Mouse (Mus musculus) stomach, embryonic 16.5 days (tissue): ENCODE measurements around the gene Dlx2. TPM values are rescaled to one million over a fixed set of nuclear protein-coding genes. Genes with fewer than 3 reads are reported as not detected.

Experiments used
- ATAC-seq: fragments of 200-750 bp; cut with Nextera tagmentation; 2 replicates; pipeline ENCODE4 v1.8.0; 2017; ENCODE audit warnings: moderate number of reproducible peaks, moderate TSS enrichment; ENCODE audit not compliant: insufficient read depth, low FRiP score
- H3K27ac ChIP-seq: fragments of 300-500 bp; sonication (generic); 2 replicates; pipeline ENCODE4 v1.5.1; 2014; ENCODE audit warnings: low read length
- H3K27me3 ChIP-seq: fragments of 300-500 bp; sonication (generic); 2 replicates; pipeline ENCODE4 v1.6.1; 2014; ENCODE audit warnings: low read length, control low read depth, mixed read lengths; ENCODE audit not compliant: control insufficient read depth, insufficient read depth
- H3K36me3 ChIP-seq: fragments of 300-500 bp; sonication (generic); 2 replicates; pipeline ENCODE4 v1.6.1; 2014; ENCODE audit warnings: low read length; ENCODE audit not compliant: control insufficient read depth, insufficient read depth
- H3K4me1 ChIP-seq: fragments of 300-500 bp; sonication (generic); 2 replicates; pipeline ENCODE4 v1.6.1; 2014; ENCODE audit warnings: low read length, control low read depth, mixed read lengths; ENCODE audit not compliant: control insufficient read depth, insufficient read depth
- H3K4me2 ChIP-seq: fragments of 300-500 bp; sonication (generic); 2 replicates; pipeline ENCODE4 v1.6.1; 2014; ENCODE audit warnings: low read depth, low read length, mixed read lengths
- H3K4me3 ChIP-seq: fragments of 300-500 bp; sonication (generic); replicated peaks from 2 replicates; pipeline ENCODE4 v1.5.1; 2014; ENCODE audit warnings: mild to moderate bottlenecking, low read length
- H3K9ac ChIP-seq: fragments of 300-500 bp; sonication (generic); 2 replicates; pipeline ENCODE4 v1.6.1; 2014; ENCODE audit warnings: low read length
- H3K9me3 ChIP-seq: fragments of 300-500 bp; sonication (generic); replicated peaks from 2 replicates; pipeline ENCODE4 v1.6.1; 2016; ENCODE audit warnings: low read length, control low read depth; ENCODE audit not compliant: control insufficient read depth
- WGBS: fragments of 180-500 bp; shearing (Covaris S2); extraction: QIAGEN DNeasy Blood & Tissue Kit; methylation state at CpG from one replicate; pipeline ENCODE4 v1.1.7; 2014; 5-methylcytosine and 5-hydroxymethylcytosine counted together
- polyA plus RNA-seq: library from polyadenylated mRNA; unstranded; fragments of >200 nt; fragmentation: Nextera tagmentation; extraction: Ambion mirVana; gene quantifications from 2 replicates; pipeline ENCODE4 v1.2.1, GENCODE M21; 2015

The Dlx2 gene
- polyA plus RNA-seq, 1 experiment from 2014 or later: 2.2 TPM

DNA sequence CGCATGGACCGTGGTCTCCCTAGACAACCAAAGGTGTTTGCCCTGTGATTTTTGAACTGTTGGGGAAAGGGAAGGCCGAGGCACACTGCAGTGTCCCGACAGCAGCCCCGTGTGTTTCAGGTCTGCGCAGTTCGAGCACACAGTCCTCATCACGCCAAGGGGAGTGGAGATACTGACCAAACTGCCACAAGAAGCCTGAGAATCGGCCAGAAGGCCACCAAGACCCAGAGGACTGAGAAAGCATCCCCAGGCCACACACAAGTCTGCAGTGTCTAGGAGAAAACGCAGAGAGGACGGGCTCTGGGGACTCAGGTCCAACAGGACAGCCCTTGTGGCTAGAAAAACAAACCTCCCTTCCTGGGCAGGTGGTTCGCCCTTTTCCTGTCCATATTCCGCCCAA, 21.8 kb downstream of the Dlx2 start:
- H3K36me3 ChIP-seq: no peaks in the 10 kb centered on the region
- no peak overlapping the region for H3K4me2 ChIP-seq
- no peak overlapping the region for H3K27ac ChIP-seq
- H3K9ac ChIP-seq: no peak overlapping the region
- 28% methylated on average over 13 of the region's 13 CpGs for whole genome bisulfite sequencing
- no peak overlapping the region for H3K4me3 ChIP-seq
- no peaks in the 10 kb centered on the region for H3K9me3 ChIP-seq
- peaks cover 69% of the 10 kb centered on the region for H3K27me3 ChIP-seq
- H3K4me1 ChIP-seq: peaks cover 5% of the 10 kb centered on the region
- no peak for ATAC-seq

DNA sequence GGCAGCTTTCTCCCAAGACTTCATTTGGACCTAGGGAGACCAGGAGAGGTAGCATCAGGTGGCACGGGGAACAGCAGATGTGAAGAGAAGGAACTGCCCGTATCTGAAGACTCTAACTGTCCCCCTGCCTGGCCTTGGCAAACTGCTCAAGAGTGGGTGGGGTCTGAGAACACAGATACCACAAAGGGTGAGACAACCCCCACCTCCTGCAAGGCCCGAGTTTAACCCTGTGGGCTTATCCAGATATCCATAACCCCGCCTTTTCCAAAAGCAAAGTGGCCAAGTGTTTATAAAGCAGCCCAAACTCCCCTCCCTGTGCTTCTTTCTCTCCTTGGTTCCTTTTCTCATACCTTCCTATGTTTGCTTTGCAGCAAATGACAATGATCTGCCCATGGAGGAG, 23.1 kb downstream of the Dlx2 start:
- Histone ChIP-seq H3K36me3 (no peaks in the 10 kb centered on the region), H3K4me1 (no peaks in the 10 kb centered on the region), H3K27ac (no peak overlapping the region), H3K27me3 (peaks cover 55% of the 10 kb centered on the region), H3K4me2 (no peak overlapping the region), H3K4me3 (no peak overlapping the region), H3K9ac (no peak overlapping the region), H3K9me3 (no peaks in the 10 kb centered on the region)
- no peak for ATAC-seq
- WGBS: 35% methylated on average over 4 of the region's 4 CpGs

DNA sequence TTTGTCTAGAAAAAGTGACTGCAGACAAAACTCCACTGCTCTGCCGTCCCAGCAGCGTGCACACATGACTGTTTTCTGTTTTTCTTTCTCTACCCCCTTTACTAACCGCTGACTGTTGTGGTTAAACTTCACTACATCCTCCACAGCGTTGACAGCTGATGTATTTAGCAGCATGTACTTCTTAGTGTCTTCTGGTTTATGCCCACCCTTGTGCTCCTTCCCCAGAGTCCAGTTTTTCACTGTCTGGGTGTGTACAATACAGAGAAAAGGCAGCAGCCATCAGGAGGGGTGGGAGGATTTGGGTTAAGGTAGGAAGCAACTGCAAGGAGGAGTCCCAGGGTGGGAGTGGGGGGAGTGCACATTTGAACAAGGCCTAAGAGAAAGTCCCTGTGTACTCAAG, 23.7 kb downstream of the Dlx2 start:
- Histone ChIP-seq H3K27ac (no peak overlapping the region), H3K27me3 (peaks cover 54% of the 10 kb centered on the region), H3K4me3 (no peak overlapping the region), H3K9me3 (no peaks in the 10 kb centered on the region), H3K9ac (no peak overlapping the region), H3K4me2 (no peak overlapping the region), H3K4me1 (no peaks in the 10 kb centered on the region), H3K36me3 (no peaks in the 10 kb centered on the region)
- WGBS: 64% methylated on average over 4 of the region's 4 CpGs
- no peak for ATAC-seq

DNA sequence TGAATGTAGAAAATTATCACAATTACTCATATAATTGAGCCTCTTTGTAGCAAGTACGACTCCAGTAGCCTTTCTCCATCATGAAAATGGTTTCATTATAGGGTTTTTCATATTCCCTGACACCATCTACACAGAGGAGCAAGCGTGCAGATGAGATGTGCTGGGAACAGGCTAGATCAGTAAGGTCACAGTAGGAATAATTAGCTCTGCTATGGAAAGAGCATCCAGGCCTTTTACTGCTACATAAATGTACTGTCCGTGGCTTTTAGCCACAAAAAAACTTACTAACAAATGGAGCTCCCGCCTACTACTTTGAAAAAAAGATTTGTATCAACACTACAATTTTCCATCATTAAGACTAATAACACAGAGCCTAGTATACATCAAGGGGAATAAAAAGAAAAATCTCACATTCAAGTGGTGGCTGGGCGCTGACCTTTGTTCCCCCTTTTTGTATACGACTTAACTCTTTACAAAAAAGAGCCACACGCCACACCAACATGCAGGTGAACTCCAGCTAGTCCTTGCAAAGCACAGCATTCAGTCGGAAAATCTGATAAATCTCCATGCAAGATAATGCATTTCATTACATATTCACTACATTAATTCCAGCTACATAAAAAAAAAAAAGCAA, 29.0 kb downstream of the Dlx2 start:
- Histone ChIP-seq H3K4me2 (no peak overlapping the region), H3K4me1 (no peaks in the 10 kb centered on the region), H3K27ac (no peak overlapping the region), H3K27me3 (peaks cover 6% of the 10 kb centered on the region; the same call in 1 of the 2 replicates), H3K4me3 (no peak overlapping the region), H3K9ac (no peak overlapping the region), H3K9me3 (no peaks in the 10 kb centered on the region), H3K36me3 (no peaks in the 10 kb centered on the region)
- ATAC-seq: no peak
- WGBS: 73% methylated on average over 8 of the region's 8 CpGs

DNA sequence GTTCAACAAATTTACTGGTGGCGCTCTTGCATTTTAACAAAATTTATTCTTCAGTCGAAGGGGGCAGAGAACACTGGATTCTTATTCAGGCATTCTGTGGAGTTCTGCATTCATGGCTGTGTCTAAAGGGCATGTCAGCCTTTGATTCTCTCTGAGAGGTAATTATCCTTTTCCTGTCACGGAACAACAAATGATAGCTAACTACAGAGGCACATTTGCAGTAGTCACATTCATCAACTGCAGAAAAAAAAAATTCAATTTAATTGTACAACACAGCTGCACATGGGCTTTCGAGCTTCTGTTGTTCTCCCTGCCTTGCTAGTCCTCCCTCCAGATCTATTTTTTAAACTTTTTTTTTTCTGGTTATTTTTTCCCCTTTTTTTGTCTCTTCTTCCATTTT, 29.6 kb downstream of the Dlx2 start:
- no peak overlapping the region for H3K9ac ChIP-seq
- ATAC-seq: no peak
- no peaks in the 10 kb centered on the region for H3K36me3 ChIP-seq
- no peak overlapping the region for H3K4me2 ChIP-seq
- H3K4me3 ChIP-seq: no peak overlapping the region
- H3K27ac ChIP-seq: no peak overlapping the region
- WGBS: 80% methylated on average over 4 of the region's 4 CpGs
- H3K27me3 ChIP-seq: 0 out of 2 replicates have a peak, but pooled peaks cover 3% of the 10 kb centered on the region
- no peaks in the 10 kb centered on the region for H3K4me1 ChIP-seq
- H3K9me3 ChIP-seq: no peaks in the 10 kb centered on the region

DNA sequence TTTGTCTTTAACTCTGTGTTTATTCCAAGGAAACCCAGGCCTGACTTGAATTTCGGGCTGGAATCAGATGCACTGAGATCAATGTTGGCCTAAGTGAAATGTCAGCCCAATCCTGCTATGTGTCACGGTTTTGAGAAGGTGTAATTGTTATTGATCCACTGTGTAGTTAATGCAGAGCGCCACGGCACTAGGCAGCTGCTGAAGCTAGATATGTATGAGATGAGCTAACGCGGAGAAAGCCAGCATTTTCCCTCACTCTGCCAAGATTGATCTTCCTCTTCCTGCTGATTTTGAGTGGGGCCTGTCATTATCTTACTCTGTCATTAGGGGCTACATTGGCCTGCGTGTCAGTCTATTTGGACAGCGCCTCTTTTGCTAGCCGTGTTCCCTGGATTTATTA, 34.2 kb downstream of the Dlx2 start:
- Histone ChIP-seq H3K4me2 (no peak overlapping the region), H3K27ac (no peak overlapping the region), H3K27me3 (no peaks in the 10 kb centered on the region), H3K9me3 (no peaks in the 10 kb centered on the region), H3K4me1 (no peaks in the 10 kb centered on the region), H3K9ac (no peak overlapping the region), H3K4me3 (no peak overlapping the region), H3K36me3 (no peaks in the 10 kb centered on the region)
- no peak for ATAC-seq
- 61% methylated on average over 9 of the region's 9 CpGs for WGBS

DNA sequence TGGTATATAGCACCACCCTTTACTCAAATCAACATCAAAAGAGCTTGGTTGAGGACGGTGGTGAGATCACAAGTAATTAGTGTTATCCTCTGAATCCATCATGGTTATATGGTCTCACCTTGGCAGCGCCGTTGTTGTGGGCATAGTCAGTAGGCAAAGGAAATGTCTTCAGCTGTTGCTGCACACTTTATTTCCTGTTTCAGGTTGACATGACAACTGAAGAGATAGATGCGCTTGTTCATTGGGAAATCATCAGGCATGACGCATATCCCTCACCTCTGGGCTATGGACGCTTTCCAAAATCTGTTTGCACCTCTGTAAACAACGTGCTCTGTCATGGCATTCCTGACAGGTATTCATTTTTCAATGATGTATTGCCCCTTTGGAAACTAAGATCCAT, 35.3 kb downstream of the Dlx2 start:
- H3K9ac ChIP-seq: no peak overlapping the region
- no peaks in the 10 kb centered on the region for H3K9me3 ChIP-seq
- ATAC-seq: no peak
- no peak overlapping the region for H3K27ac ChIP-seq
- no peak overlapping the region for H3K4me3 ChIP-seq
- H3K36me3 ChIP-seq: no peaks in the 10 kb centered on the region
- 82% methylated on average over 7 of the region's 7 CpGs for WGBS
- H3K4me2 ChIP-seq: no peak overlapping the region
- H3K27me3 ChIP-seq: no peaks in the 10 kb centered on the region
- no peaks in the 10 kb centered on the region for H3K4me1 ChIP-seq

DNA sequence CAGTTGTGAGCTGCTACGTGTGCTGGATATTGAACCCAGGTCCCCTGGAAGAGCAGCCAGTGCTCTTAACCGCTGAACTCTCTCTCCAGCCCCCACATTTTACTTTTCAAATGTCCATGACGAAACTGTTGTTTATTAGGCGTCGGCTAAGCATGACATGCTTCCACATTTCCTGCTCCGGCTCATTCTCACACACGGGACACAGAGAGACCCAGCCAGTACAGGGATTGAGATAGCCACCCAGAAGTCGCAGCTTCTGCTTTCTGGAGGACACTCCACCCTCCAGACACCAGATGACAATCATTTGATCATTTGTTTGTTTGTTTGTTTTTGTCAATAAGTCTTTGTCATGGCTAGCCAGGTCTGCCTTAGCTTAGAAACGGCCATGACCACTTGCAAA, 41.7 kb downstream of the Dlx2 start:
- Histone ChIP-seq H3K36me3 (no peaks in the 10 kb centered on the region), H3K27me3 (no peaks in the 10 kb centered on the region), H3K27ac (no peak overlapping the region), H3K4me3 (no peak overlapping the region), H3K4me1 (no peaks in the 10 kb centered on the region), H3K9me3 (no peaks in the 10 kb centered on the region), H3K9ac (no peak overlapping the region), H3K4me2 (no peak overlapping the region)
- ATAC-seq: no peak
- WGBS: 59% methylated on average over 9 of the region's 9 CpGs

DNA sequence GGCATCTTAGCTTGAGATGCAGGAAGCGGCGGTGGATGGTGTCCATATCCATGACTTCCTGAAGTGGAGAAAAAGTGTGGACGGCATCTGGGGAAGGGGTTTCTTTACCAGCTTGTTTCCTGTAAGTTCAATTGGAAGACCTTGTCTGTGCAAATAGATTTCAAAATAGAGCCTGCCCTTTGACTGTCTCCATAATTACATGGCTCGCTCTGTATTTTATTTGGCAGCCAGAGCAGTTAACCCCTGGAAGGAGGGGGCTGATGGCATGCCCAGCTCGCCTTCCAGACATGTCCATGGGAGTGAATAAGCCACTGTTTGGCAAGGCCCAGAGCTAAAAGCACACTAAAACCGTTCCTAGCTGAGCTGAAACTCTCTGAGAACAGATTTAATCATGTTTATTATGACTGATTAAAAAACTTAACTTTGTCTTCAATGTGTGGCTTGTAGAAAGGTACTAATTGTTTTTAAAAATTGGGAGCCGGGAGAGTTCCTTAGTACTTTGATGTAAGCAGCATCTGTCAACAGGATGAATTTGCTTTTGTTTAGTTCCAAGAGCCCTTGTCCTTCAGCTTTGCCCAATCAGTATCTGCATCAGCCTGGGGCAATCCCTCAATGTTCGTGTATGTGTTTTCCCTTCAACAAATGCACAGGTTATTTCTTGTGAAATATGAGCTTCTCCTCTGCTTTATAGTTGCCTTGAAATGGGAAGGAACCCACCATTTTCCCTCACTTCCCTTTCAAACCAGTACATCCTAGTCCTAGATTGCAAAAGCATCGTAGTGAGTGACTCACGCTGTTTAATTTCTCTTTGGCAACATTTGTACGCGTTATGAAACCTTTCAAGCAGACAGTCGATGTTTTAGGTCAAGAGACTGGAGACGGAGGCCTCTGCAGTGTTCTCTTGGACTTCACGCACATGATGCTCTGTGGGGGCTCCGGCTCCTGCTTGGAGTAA, 47.0 kb downstream of the Dlx2 start:
- H3K9ac ChIP-seq: no peak overlapping the region
- H3K9me3 ChIP-seq: no peaks in the 10 kb centered on the region
- no peaks in the 10 kb centered on the region for H3K27me3 ChIP-seq
- H3K4me1 ChIP-seq: no peaks in the 10 kb centered on the region
- no peak overlapping the region for H3K4me3 ChIP-seq
- no peaks in the 10 kb centered on the region for H3K36me3 ChIP-seq
- H3K27ac ChIP-seq: 0 out of 2 replicates have a peak overlapping the region, but pooled peaks have one; percentile 42
- WGBS: 62% methylated on average over 16 of the region's 16 CpGs
- ATAC-seq: no peak
- H3K4me2 ChIP-seq: no peak overlapping the region
